Mouse (Mus musculus): ENCODE data around the gene Neb. TPM values are rescaled to one million over a fixed set of nuclear protein-coding genes. Genes with fewer than 3 reads are reported as not detected.

The Neb gene
- polyA plus RNA-seq, 1 experiment: 60.8 TPM

GRCm38 (mm10) chr2:52227584-52227983 is 150.7 kb downstream of the Neb start:
- H3K27me3 ChIP-seq (ENCODE audit: control insufficient read depth, insufficient read depth, insufficient read length): no peaks in the 10 kb centered on the region
- no peaks in the 10 kb centered on the region for H3K79me2 ChIP-seq (ENCODE audit: control insufficient read depth, insufficient read depth)
- H3ac ChIP-seq (ENCODE audit: control insufficient read depth, insufficient read length): no peak overlapping the region
- H3K36me3 ChIP-seq (ENCODE audit: control insufficient read depth, insufficient read depth): peaks cover 4% of the 10 kb centered on the region
- no peak overlapping the region for H3K4me3 ChIP-seq
- H3K4me2 ChIP-seq (ENCODE audit: low read depth): no peak overlapping the region
- no peak for TF ChIP-seq CEBPB (IDR thresholded peaks at IDR 0.05; ENCODE audit: insufficient read depth, poor library complexity, severe bottlenecking)
- TF ChIP-seq POLR2A (IDR thresholded peaks at IDR 0.05; ENCODE audit: insufficient read length, low read depth): no peak
- TF ChIP-seq POLR2AphosphoS2 (IDR thresholded peaks at IDR 0.05; ENCODE audit: insufficient read length, low read depth): no peak
- TF ChIP-seq E2F4 (IDR thresholded peaks at IDR 0.05; ENCODE audit: insufficient read depth): no peak
- no peak for TF ChIP-seq TCF3 (IDR thresholded peaks at IDR 0.05; ENCODE audit: insufficient read length, low read depth)
- TF ChIP-seq MYOG (IDR thresholded peaks at IDR 0.05; ENCODE audit: control insufficient read depth in 1 of 3, insufficient read depth in 1 of 3, insufficient read length in 2 of 3, low read depth in 2 of 3): no peak
- TF ChIP-seq MYOD1 (IDR thresholded peaks at IDR 0.05; ENCODE audit: control insufficient read depth in 1 of 3, insufficient read length in 2 of 3, low read depth in 2 of 3): no peak
- no peak for TF ChIP-seq SRF (IDR thresholded peaks at IDR 0.05; ENCODE audit: control insufficient read depth, insufficient read length, low read depth)
- no peak for TF ChIP-seq TCF12 (IDR thresholded peaks at IDR 0.05; ENCODE audit: insufficient read depth, poor library complexity, severe bottlenecking)
- no peak for TF ChIP-seq MAX (IDR thresholded peaks at IDR 0.05; ENCODE audit: low read depth)
- no peak for TF ChIP-seq REST (IDR thresholded peaks at IDR 0.05; ENCODE audit: insufficient read depth, insufficient read length)
- no peak for TF ChIP-seq USF1 (IDR thresholded peaks at IDR 0.05; ENCODE audit: low read depth)

GRCm38 (mm10) chr2:52224366-52224765 is 153.9 kb downstream of the Neb start:
- H3ac ChIP-seq (ENCODE audit: control insufficient read depth, insufficient read length): no peak overlapping the region
- H3K36me3 ChIP-seq (ENCODE audit: control insufficient read depth, insufficient read depth): peaks cover 9% of the 10 kb centered on the region
- no peak overlapping the region for H3K4me3 ChIP-seq
- H3K4me2 ChIP-seq (ENCODE audit: low read depth): no peak overlapping the region
- no peaks in the 10 kb centered on the region for H3K79me2 ChIP-seq (ENCODE audit: control insufficient read depth, insufficient read depth)
- H3K27me3 ChIP-seq (ENCODE audit: control insufficient read depth, insufficient read depth, insufficient read length): no peaks in the 10 kb centered on the region
- TF ChIP-seq MAX (IDR thresholded peaks at IDR 0.05; ENCODE audit: low read depth) (no peak), TCF3 (IDR thresholded peaks at IDR 0.05; ENCODE audit: insufficient read length, low read depth) (no peak), POLR2AphosphoS2 (IDR thresholded peaks at IDR 0.05; ENCODE audit: insufficient read length, low read depth) (no peak), CEBPB (IDR thresholded peaks at IDR 0.05; ENCODE audit: insufficient read depth, poor library complexity, severe bottlenecking) (no peak), SRF (IDR thresholded peaks at IDR 0.05; ENCODE audit: control insufficient read depth, insufficient read length, low read depth) (no peak)

- Histone ChIP-seq H3K36me3 (ENCODE audit: control insufficient read depth, insufficient read depth) (peaks cover 12% of the 10 kb centered on the region), H3K27me3 (ENCODE audit: control insufficient read depth, insufficient read depth, insufficient read length) (no peaks in the 10 kb centered on the region), H3K79me2 (ENCODE audit: control insufficient read depth, insufficient read depth) (no peaks in the 10 kb centered on the region), H3K4me3 (no peak overlapping the region), H3K4me2 (ENCODE audit: low read depth) (no peak overlapping the region), H3ac (ENCODE audit: control insufficient read depth, insufficient read length) (no peak overlapping the region)
- TF ChIP-seq CEBPB (IDR thresholded peaks at IDR 0.05; ENCODE audit: insufficient read depth, poor library complexity, severe bottlenecking): no peak
- no peak for TF ChIP-seq MAX (IDR thresholded peaks at IDR 0.05; ENCODE audit: low read depth)
- no peak for TF ChIP-seq TCF3 (IDR thresholded peaks at IDR 0.05; ENCODE audit: insufficient read length, low read depth)
- no peak for TF ChIP-seq POLR2A (IDR thresholded peaks at IDR 0.05; ENCODE audit: insufficient read length, low read depth)
- no peak for TF ChIP-seq USF1 (IDR thresholded peaks at IDR 0.05; ENCODE audit: low read depth)
- TF ChIP-seq MYOG (IDR thresholded peaks at IDR 0.05; ENCODE audit: control insufficient read depth in 1 of 3, insufficient read depth in 1 of 3, insufficient read length in 2 of 3, low read depth in 2 of 3): no peak
- no peak for TF ChIP-seq E2F4 (IDR thresholded peaks at IDR 0.05; ENCODE audit: insufficient read depth)
- no peak for TF ChIP-seq REST (IDR thresholded peaks at IDR 0.05; ENCODE audit: insufficient read depth, insufficient read length)
- TF ChIP-seq TCF12 (IDR thresholded peaks at IDR 0.05; ENCODE audit: insufficient read depth, poor library complexity, severe bottlenecking): no peak
- no peak for TF ChIP-seq POLR2AphosphoS2 (IDR thresholded peaks at IDR 0.05; ENCODE audit: insufficient read length, low read depth)
- no peak for TF ChIP-seq MYOD1 (IDR thresholded peaks at IDR 0.05; ENCODE audit: control insufficient read depth in 1 of 3, insufficient read length in 2 of 3, low read depth in 2 of 3)
Observed at GRCm38 (mm10) chr2:52220074-52220473, 158.2 kb downstream of the Neb start.

- H3K36me3 ChIP-seq (ENCODE audit: control insufficient read depth, insufficient read depth): peaks cover 6% of the 10 kb centered on the region
- H3K4me2 ChIP-seq (ENCODE audit: low read depth): no peak overlapping the region
- no peaks in the 10 kb centered on the region for H3K27me3 ChIP-seq (ENCODE audit: control insufficient read depth, insufficient read depth, insufficient read length)
- TF ChIP-seq E2F4 (IDR thresholded peaks at IDR 0.05; ENCODE audit: insufficient read depth) (no peak), MYOD1 (IDR thresholded peaks at IDR 0.05; ENCODE audit: control insufficient read depth in 1 of 3, insufficient read length in 2 of 3, low read depth in 2 of 3) (no peak), MYOG (IDR thresholded peaks at IDR 0.05; ENCODE audit: control insufficient read depth in 1 of 3, insufficient read depth in 1 of 3, insufficient read length in 2 of 3, low read depth in 2 of 3) (no peak), TCF12 (IDR thresholded peaks at IDR 0.05; ENCODE audit: insufficient read depth, poor library complexity, severe bottlenecking) (no peak), REST (IDR thresholded peaks at IDR 0.05; ENCODE audit: insufficient read depth, insufficient read length) (no peak), CEBPB (IDR thresholded peaks at IDR 0.05; ENCODE audit: insufficient read depth, poor library complexity, severe bottlenecking) (no peak), USF1 (IDR thresholded peaks at IDR 0.05; ENCODE audit: low read depth) (no peak), POLR2AphosphoS2 (IDR thresholded peaks at IDR 0.05; ENCODE audit: insufficient read length, low read depth) (no peak), SRF (IDR thresholded peaks at IDR 0.05; ENCODE audit: control insufficient read depth, insufficient read length, low read depth) (no peak), MAX (IDR thresholded peaks at IDR 0.05; ENCODE audit: low read depth) (no peak), TCF3 (IDR thresholded peaks at IDR 0.05; ENCODE audit: insufficient read length, low read depth) (no peak), POLR2A (IDR thresholded peaks at IDR 0.05; ENCODE audit: insufficient read length, low read depth) (no peak)
- H3ac ChIP-seq (ENCODE audit: control insufficient read depth, insufficient read length): no peak overlapping the region
- H3K4me3 ChIP-seq: no peak overlapping the region
- H3K79me2 ChIP-seq (ENCODE audit: control insufficient read depth, insufficient read depth): no peaks in the 10 kb centered on the region
Observed at GRCm38 (mm10) chr2:52215945-52216344, 162.3 kb downstream of the Neb start.

- TF ChIP-seq MYOG (IDR thresholded peaks at IDR 0.05; ENCODE audit: control insufficient read depth in 1 of 3, insufficient read depth in 1 of 3, insufficient read length in 2 of 3, low read depth in 2 of 3) (no peak), E2F4 (IDR thresholded peaks at IDR 0.05; ENCODE audit: insufficient read depth) (no peak), TCF12 (IDR thresholded peaks at IDR 0.05; ENCODE audit: insufficient read depth, poor library complexity, severe bottlenecking) (no peak), TCF3 (IDR thresholded peaks at IDR 0.05; ENCODE audit: insufficient read length, low read depth) (no peak), SRF (IDR thresholded peaks at IDR 0.05; ENCODE audit: control insufficient read depth, insufficient read length, low read depth) (no peak), MYOD1 (IDR thresholded peaks at IDR 0.05; ENCODE audit: control insufficient read depth in 1 of 3, insufficient read length in 2 of 3, low read depth in 2 of 3) (no peak), POLR2AphosphoS2 (IDR thresholded peaks at IDR 0.05; ENCODE audit: insufficient read length, low read depth) (no peak), MAX (IDR thresholded peaks at IDR 0.05; ENCODE audit: low read depth) (no peak), USF1 (IDR thresholded peaks at IDR 0.05; ENCODE audit: low read depth) (no peak), CEBPB (IDR thresholded peaks at IDR 0.05; ENCODE audit: insufficient read depth, poor library complexity, severe bottlenecking) (no peak), REST (IDR thresholded peaks at IDR 0.05; ENCODE audit: insufficient read depth, insufficient read length) (no peak), POLR2A (IDR thresholded peaks at IDR 0.05; ENCODE audit: insufficient read length, low read depth) (no peak)
- Histone ChIP-seq H3ac (ENCODE audit: control insufficient read depth, insufficient read length) (no peak overlapping the region), H3K4me3 (no peak overlapping the region), H3K27me3 (ENCODE audit: control insufficient read depth, insufficient read depth, insufficient read length) (no peaks in the 10 kb centered on the region), H3K79me2 (ENCODE audit: control insufficient read depth, insufficient read depth) (no peaks in the 10 kb centered on the region), H3K36me3 (ENCODE audit: control insufficient read depth, insufficient read depth) (peaks cover 3% of the 10 kb centered on the region), H3K4me2 (ENCODE audit: low read depth) (no peak overlapping the region)
Observed at GRCm38 (mm10) chr2:52212561-52212961, 165.7 kb downstream of the Neb start.
